Mouse (Mus musculus) liver, embryonic 16.5 days (tissue): Measurements from ENCODE around the gene Pex14. TPM values are rescaled to one million over a fixed set of nuclear protein-coding genes. Genes with fewer than 3 reads are reported as not detected.

Experiments
- ATAC-seq: fragments of 200-750 bp; cut with Nextera tagmentation; 2 replicates; pipeline ENCODE4 v1.8.0; 2017; ENCODE audit warnings: low read depth, mild to moderate bottlenecking, moderate number of reproducible peaks, moderate library complexity
- H3K27ac ChIP-seq: fragments of 300-500 bp; sonication (generic); 2 replicates; pipeline ENCODE4 v1.5.1; 2014; ENCODE audit warnings: mild to moderate bottlenecking, low read length
- H3K27me3 ChIP-seq: fragments of 300-500 bp; sonication (generic); 2 replicates; pipeline ENCODE4 v1.6.1; 2014; ENCODE audit warnings: low read depth, low read length, mixed read lengths; ENCODE audit not compliant: control insufficient read depth, insufficient read depth
- H3K36me3 ChIP-seq: fragments of 300-500 bp; sonication (generic); 2 replicates; pipeline ENCODE4 v1.6.1; 2014; ENCODE audit warnings: mild to moderate bottlenecking; ENCODE audit not compliant: control insufficient read depth, insufficient read depth
- H3K4me1 ChIP-seq: fragments of 300-500 bp; sonication (generic); 2 replicates; pipeline ENCODE4 v1.6.1; 2014; ENCODE audit warnings: low read depth, low read length, mixed read lengths; ENCODE audit not compliant: control insufficient read depth
- H3K4me2 ChIP-seq: fragments of 300-500 bp; sonication (generic); 2 replicates; pipeline ENCODE4 v1.6.1; 2014; ENCODE audit warnings: low read depth, low read length, mixed read lengths
- H3K4me3 ChIP-seq: fragments of 300-500 bp; sonication (generic); 2 replicates; pipeline ENCODE4 v1.5.1; 2014; ENCODE audit warnings: low read depth, mild to moderate bottlenecking, low read length
- H3K9ac ChIP-seq: fragments of 300-500 bp; sonication (generic); 2 replicates; pipeline ENCODE4 v1.6.1; 2014; ENCODE audit warnings: low read depth, low read length
- H3K9me3 ChIP-seq: fragments of 300-500 bp; sonication (generic); replicated peaks from 2 replicates; pipeline ENCODE4 v1.6.1; 2016; ENCODE audit warnings: low read length; ENCODE audit not compliant: control insufficient read depth
- WGBS: fragments of 180-500 bp; shearing (Covaris S2); extraction: QIAGEN DNeasy Blood & Tissue Kit; methylation state at CpG from one replicate; pipeline ENCODE4 v1.1.7; 2014; ENCODE audit not compliant: insufficient replicate concordance; 5-methylcytosine and 5-hydroxymethylcytosine counted together
- polyA plus RNA-seq: library from polyadenylated mRNA; unstranded; fragments of >200 nt; fragmentation: Nextera tagmentation; extraction: Ambion mirVana; gene quantifications from 2 replicates; pipeline ENCODE4 v1.2.1, GENCODE M21; 2015

The Pex14 gene
- polyA plus RNA-seq, result 28.7 and 31.1 TPM in 2 replicates

GRCm38 (mm10) chr4:149099369-149100017 is at the start of gene Pex14:
Gene Pex14, minus strand, starts transcription at chr4:149099876.
- peak within 1 kb of the TSS; percentile 81 for H3K4me2 ChIP-seq
- peak within 1 kb of the TSS; percentile 71 for H3K27ac ChIP-seq
- H3K4me1 ChIP-seq, result peaks cover 23% of the 10 kb centered on the region
- H3K27me3 ChIP-seq, result no peaks in the 10 kb centered on the region
- H3K9me3 ChIP-seq, result no peaks in the 10 kb centered on the region
- peak within 1 kb of the TSS; percentile 87 for H3K9ac ChIP-seq
- H3K36me3 ChIP-seq, result no peaks in the 10 kb centered on the region
- peak; percentile 73 for ATAC-seq
- WGBS, result 0% methylated on average over 44 of the region's 50 CpGs
- H3K4me3 ChIP-seq, result peak within 1 kb of the TSS; percentile 89

GRCm38 (mm10) chr4:149149196-149149595 is 49.5 kb upstream of the Pex14 start:
- H3K27ac ChIP-seq, result peak overlapping the region; percentile 58
- no peak overlapping the region for H3K4me2 ChIP-seq
- WGBS, result 60% methylated on average over 9 of the region's 9 CpGs
- no peaks in the 10 kb centered on the region for H3K9me3 ChIP-seq
- peaks cover 19% of the 10 kb centered on the region for H3K36me3 ChIP-seq
- no peak overlapping the region for H3K4me3 ChIP-seq
- H3K9ac ChIP-seq, result no peak overlapping the region
- H3K4me1 ChIP-seq, result peaks cover 14% of the 10 kb centered on the region
- ATAC-seq, result no peak
- H3K27me3 ChIP-seq, result no peaks in the 10 kb centered on the region

GRCm38 (mm10) chr4:149148084-149148483 is 48.4 kb upstream of the Pex14 start:
- H3K4me1 ChIP-seq, result peaks cover 14% of the 10 kb centered on the region
- no peaks in the 10 kb centered on the region for H3K9me3 ChIP-seq
- H3K27me3 ChIP-seq, result no peaks in the 10 kb centered on the region
- peaks cover 12% of the 10 kb centered on the region for H3K36me3 ChIP-seq
- no peak overlapping the region for H3K9ac ChIP-seq
- no peak overlapping the region for H3K4me2 ChIP-seq
- no peak for ATAC-seq
- no peak overlapping the region for H3K27ac ChIP-seq
- H3K4me3 ChIP-seq, result no peak overlapping the region
- WGBS, result 50% methylated on average over 4 of the region's 4 CpGs

- Histone ChIP-seq H3K27me3 (no peaks in the 10 kb centered on the region), H3K4me3 (no peak overlapping the region), H3K9me3 (no peaks in the 10 kb centered on the region), H3K9ac (no peak overlapping the region), H3K4me2 (no peak overlapping the region), H3K36me3 (peaks cover 8% of the 10 kb centered on the region), H3K4me1 (peaks cover 14% of the 10 kb centered on the region), H3K27ac (no peak overlapping the region)
- no peak for ATAC-seq
- WGBS, result 48% methylated on average over 7 of the region's 7 CpGs
Observed at GRCm38 (mm10) chr4:149147528-149147927, 47.9 kb upstream of the Pex14 start.

- Histone ChIP-seq H3K4me3 (no peak overlapping the region), H3K36me3 (no peaks in the 10 kb centered on the region), H3K27me3 (no peaks in the 10 kb centered on the region), H3K4me1 (peaks cover 8% of the 10 kb centered on the region), H3K4me2 (no peak overlapping the region), H3K9me3 (no peaks in the 10 kb centered on the region), H3K27ac (no peak overlapping the region), H3K9ac (no peak overlapping the region)
- ATAC-seq, result no peak
- 74% methylated on average over 4 of the region's 4 CpGs for WGBS
Observed at GRCm38 (mm10) chr4:149145151-149145550, 45.5 kb upstream of the Pex14 start.

- Histone ChIP-seq H3K9me3 (no peaks in the 10 kb centered on the region), H3K9ac (no peak overlapping the region), H3K36me3 (no peaks in the 10 kb centered on the region), H3K27me3 (no peaks in the 10 kb centered on the region), H3K27ac (no peak overlapping the region), H3K4me1 (peaks cover 7% of the 10 kb centered on the region), H3K4me2 (no peak overlapping the region), H3K4me3 (no peak overlapping the region)
- peak; percentile 39; the same call in 1 of the 2 replicates for ATAC-seq
- 3% methylated on average over 3 of the region's 3 CpGs for WGBS
Observed at GRCm38 (mm10) chr4:149144459-149144858, 44.8 kb upstream of the Pex14 start.

- Histone ChIP-seq H3K4me2 (no peak overlapping the region), H3K36me3 (no peaks in the 10 kb centered on the region), H3K9me3 (no peaks in the 10 kb centered on the region), H3K27ac (no peak overlapping the region), H3K9ac (no peak overlapping the region), H3K4me3 (no peak overlapping the region), H3K4me1 (peaks cover 7% of the 10 kb centered on the region), H3K27me3 (no peaks in the 10 kb centered on the region)
- no peak for ATAC-seq
- WGBS, result 14% methylated on average over 4 of the region's 4 CpGs
Observed at GRCm38 (mm10) chr4:149143594-149143993, 43.9 kb upstream of the Pex14 start.

GRCm38 (mm10) chr4:149138515-149138914 is 38.8 kb upstream of the Pex14 start:
- Histone ChIP-seq H3K4me2 (no peak overlapping the region), H3K36me3 (no peaks in the 10 kb centered on the region), H3K9ac (no peak overlapping the region), H3K27me3 (no peaks in the 10 kb centered on the region), H3K27ac (no peak overlapping the region), H3K4me3 (no peak overlapping the region), H3K4me1 (peaks cover 8% of the 10 kb centered on the region), H3K9me3 (no peaks in the 10 kb centered on the region)
- WGBS, result 70% methylated on average over 8 of the region's 8 CpGs
- ATAC-seq, result no peak

- H3K9me3 ChIP-seq, result no peaks in the 10 kb centered on the region
- H3K27ac ChIP-seq, result peak within 1 kb of the TSS; percentile 76
- peak within 1 kb of the TSS; percentile 76 for H3K9ac ChIP-seq
- ATAC-seq, result peak; percentile 87
- H3K4me3 ChIP-seq, result peak within 1 kb of the TSS; percentile 80
- peak within 1 kb of the TSS; percentile 89 for H3K4me2 ChIP-seq
- H3K36me3 ChIP-seq, result no peaks in the 10 kb centered on the region
- peaks cover 8% of the 10 kb centered on the region for H3K4me1 ChIP-seq
- no peaks in the 10 kb centered on the region for H3K27me3 ChIP-seq
- WGBS, result under 1% methylated on average over 68 of the region's 68 CpGs
Observed at GRCm38 (mm10) chr4:149136982-149137770, 37.5 kb upstream of the Pex14 start, which contains the start of gene Cenps. Gene Cenps, minus strand, starts transcription at chr4:149137629.
